Mouse (Mus musculus) retina, postnatal 7 days (tissue): ENCODE data around the gene Uap1.

Experiments used
- DNase-seq: peaks from one replicate; pipeline ENCODE4 v3.0.0-alpha.2; 2012; ENCODE audit warnings: low read depth, low spot score

Uap1 gene

GRCm38 (mm10) chr1:170164913-170165312 lies 9.8 kb downstream of the Uap1 start:
- DNase-seq, result no peak

- DNase-seq, result no peak
Observed at GRCm38 (mm10) chr1:170164053-170164614, 10.6 kb downstream of the Uap1 start.

GRCm38 (mm10) chr1:170163398-170163943 lies 11.3 kb downstream of the Uap1 start:
- DNase-seq, result no peak

GRCm38 (mm10) chr1:170161852-170162251 lies 12.9 kb downstream of the Uap1 start:
- DNase-seq, result no peak

GRCm38 (mm10) chr1:170160397-170160938 lies 14.3 kb downstream of the Uap1 start:
- DNase-seq, result no peak

- no peak for DNase-seq
Observed at GRCm38 (mm10) chr1:170159707-170160106, 15.1 kb downstream of the Uap1 start.

GRCm38 (mm10) chr1:170155761-170156160 lies 19.0 kb downstream of the Uap1 start:
- no peak for DNase-seq

GRCm38 (mm10) chr1:170155298-170155697 lies 19.5 kb downstream of the Uap1 start:
- DNase-seq, result no peak

- DNase-seq, result no peak
Observed at GRCm38 (mm10) chr1:170153986-170154385, 20.8 kb downstream of the Uap1 start.

GRCm38 (mm10) chr1:170152552-170152951 lies 22.2 kb downstream of the Uap1 start:
- no peak for DNase-seq

GRCm38 (mm10) chr1:170150870-170151269 lies 23.9 kb downstream of the Uap1 start:
- DNase-seq, result no peak

- DNase-seq, result no peak
Observed at GRCm38 (mm10) chr1:170149756-170150155, 25.0 kb downstream of the Uap1 start.

- no peak for DNase-seq
Observed at GRCm38 (mm10) chr1:170148536-170148935, 26.2 kb downstream of the Uap1 start.

- DNase-seq, result no peak
Observed at GRCm38 (mm10) chr1:170147651-170148448, 26.9 kb downstream of the Uap1 start.

GRCm38 (mm10) chr1:170145606-170146005 lies 29.2 kb downstream of the Uap1 start:
- DNase-seq, result no peak

GRCm38 (mm10) chr1:170142256-170142871 lies 32.4 kb downstream of the Uap1 start:
- no peak for DNase-seq

GRCm38 (mm10) chr1:170141626-170142025 lies 33.1 kb downstream of the Uap1 start:
- DNase-seq, result no peak

GRCm38 (mm10) chr1:170136351-170137009 lies 38.3 kb downstream of the Uap1 start:
- peak; percentile 24 for DNase-seq

- no peak for DNase-seq
Observed at GRCm38 (mm10) chr1:170134264-170134663, 40.5 kb downstream of the Uap1 start.

- DNase-seq, result no peak
Observed at GRCm38 (mm10) chr1:170130962-170131361, 43.8 kb downstream of the Uap1 start.

GRCm38 (mm10) chr1:170124644-170125043 lies 50.1 kb downstream of the Uap1 start:
- DNase-seq, result no peak

- DNase-seq, result no peak
Observed at GRCm38 (mm10) chr1:170113616-170114015, 61.1 kb downstream of the Uap1 start.
